Mouse (Mus musculus) cerebellum, postnatal 14 days (tissue): ENCODE measurements around the gene Gm8356.
"Not testable (repeated sequence)": the region's sequence is repeated elsewhere in the genome, so short reads cannot be mapped to it uniquely, and the experiment has no call there.

Source experiments
- DNase-seq, 2 experiments: peaks; one replicate each; pipeline ENCODE4 v3.0.0; 2021; ENCODE audit warnings: mixed read lengths in 2 of 2

Gene Gm8356

GRCm38 (mm10) chr14:6537190-6537589 is at the start of gene Gm8356:
Gene Gm8356, minus strand, starts transcription at chr14:6537290.
- DNase-seq = not testable (repeated sequence)

GRCm38 (mm10) chr14:6486331-6486730 is 50.8 kb downstream of the Gm8356 start:
- not testable (repeated sequence) for DNase-seq

GRCm38 (mm10) chr14:6485541-6485940 is 51.5 kb downstream of the Gm8356 start:
- not testable (repeated sequence) for DNase-seq

- not testable (repeated sequence) for DNase-seq
Measured at GRCm38 (mm10) chr14:6482126-6482525, 55.0 kb downstream of the Gm8356 start.
